Mouse (Mus musculus) liver, embryonic 11.5 days (tissue): ENCODE results near the gene Rnf182. TPM values are rescaled to one million over a fixed set of nuclear protein-coding genes. Genes with fewer than 3 reads are reported as not detected.

Experiments used
- ATAC-seq: fragments of 200-750 bp; cut with Nextera tagmentation; replicated peaks from 2 replicates; pipeline ENCODE4 v1.8.0; 2017; ENCODE audit warnings: moderate number of reproducible peaks, mild to moderate bottlenecking, moderate TSS enrichment, moderate library complexity; ENCODE audit not compliant: low FRiP score
- DNase-seq: peaks from one replicate; pipeline ENCODE4 v3.0.0-alpha.2; 2017; ENCODE audit warnings: low spot score
- H3K27ac ChIP-seq: fragments of 300-500 bp; sonication (generic); 2 replicates; pipeline ENCODE4 v1.5.1; 2014; ENCODE audit warnings: mild to moderate bottlenecking, low read depth, low read length, control low read depth
- H3K27me3 ChIP-seq: fragments of 300-500 bp; sonication (generic); replicated peaks from 2 replicates; pipeline ENCODE4 v1.6.1; 2014; ENCODE audit warnings: low read length, mixed read lengths; ENCODE audit not compliant: control insufficient read depth, insufficient read depth
- H3K36me3 ChIP-seq: fragments of 300-500 bp; sonication (generic); 2 replicates; pipeline ENCODE4 v1.6.1; 2014; ENCODE audit warnings: mild to moderate bottlenecking, low read length, moderate library complexity, mixed read lengths; ENCODE audit not compliant: control insufficient read depth, insufficient read depth
- H3K4me1 ChIP-seq: fragments of 300-500 bp; sonication (generic); replicated peaks from 2 replicates; pipeline ENCODE4 v1.6.1; 2014; ENCODE audit warnings: low read length, mixed read lengths; ENCODE audit not compliant: control insufficient read depth, insufficient read depth
- H3K4me2 ChIP-seq: fragments of 300-500 bp; sonication (generic); 2 replicates; pipeline ENCODE4 v1.6.1; 2014; ENCODE audit warnings: mild to moderate bottlenecking, control low read depth, moderate library complexity
- H3K4me3 ChIP-seq: fragments of 300-500 bp; sonication (generic); 2 replicates; pipeline ENCODE4 v1.5.1; 2014; ENCODE audit warnings: low read depth, low read length, control low read depth
- H3K9ac ChIP-seq: fragments of 300-500 bp; sonication (generic); 2 replicates; pipeline ENCODE4 v1.6.1; 2014; ENCODE audit warnings: low read depth, low read length, control low read depth
- H3K9me3 ChIP-seq: fragments of 300-500 bp; sonication (generic); 2 replicates; pipeline ENCODE4 v1.6.1; 2016; ENCODE audit warnings: low read length, inconsistent platforms, mixed read lengths; ENCODE audit not compliant: control insufficient read depth
- WGBS: fragments of 180-500 bp; shearing (Covaris S2); extraction: QIAGEN DNeasy Blood & Tissue Kit; methylation state at CpG from one replicate; pipeline ENCODE4 v1.1.7; 2014; 5-methylcytosine and 5-hydroxymethylcytosine counted together
- polyA plus RNA-seq: library from polyadenylated mRNA; unstranded; fragments of >200 nt; fragmentation: Nextera tagmentation; extraction: Ambion mirVana; gene quantifications from 2 replicates; pipeline ENCODE4 v1.2.1, GENCODE M21; 2014

Gene Rnf182
- polyA plus RNA-seq, 1 experiment from 2014 or later = 1.3 TPM

DNA sequence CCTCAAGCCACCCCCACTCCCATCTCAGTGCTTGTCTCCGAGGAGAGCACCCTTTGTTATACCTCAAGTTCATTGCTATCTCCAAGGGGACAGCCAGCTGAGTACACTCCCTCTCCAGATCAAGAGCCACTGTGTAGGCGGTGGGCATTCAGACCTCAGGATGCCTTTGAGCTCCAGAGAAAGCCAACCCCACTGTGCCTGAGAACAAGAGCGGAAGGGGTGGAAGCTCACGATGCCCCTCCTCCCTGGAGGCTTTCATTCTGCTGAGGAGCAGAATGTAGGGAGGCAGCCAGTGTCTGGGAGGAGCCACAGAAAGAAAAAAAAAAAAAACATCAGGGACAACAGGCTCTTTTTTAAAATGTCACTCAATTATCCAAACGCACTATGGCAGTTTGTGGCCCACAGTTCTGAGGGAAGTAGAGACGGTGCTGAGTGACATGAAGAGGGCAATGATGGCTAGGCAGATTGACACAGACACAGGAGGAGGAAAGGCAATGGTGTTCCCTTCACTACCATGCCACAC lies 101.1 kb downstream of the Rnf182 start:
- Histone ChIP-seq H3K4me2 (no peak overlapping the region), H3K4me1 (peaks cover 4% of the 10 kb centered on the region; the same call in 1 of the 2 replicates), H3K27me3 (no peaks in the 10 kb centered on the region), H3K9me3 (no peaks in the 10 kb centered on the region), H3K36me3 (no peaks in the 10 kb centered on the region), H3K4me3 (no peak overlapping the region), H3K9ac (no peak overlapping the region), H3K27ac (no peak overlapping the region)
- no peak for ATAC-seq
- 61% methylated on average over 6 of the region's 6 CpGs for WGBS
- no peak for DNase-seq

DNA sequence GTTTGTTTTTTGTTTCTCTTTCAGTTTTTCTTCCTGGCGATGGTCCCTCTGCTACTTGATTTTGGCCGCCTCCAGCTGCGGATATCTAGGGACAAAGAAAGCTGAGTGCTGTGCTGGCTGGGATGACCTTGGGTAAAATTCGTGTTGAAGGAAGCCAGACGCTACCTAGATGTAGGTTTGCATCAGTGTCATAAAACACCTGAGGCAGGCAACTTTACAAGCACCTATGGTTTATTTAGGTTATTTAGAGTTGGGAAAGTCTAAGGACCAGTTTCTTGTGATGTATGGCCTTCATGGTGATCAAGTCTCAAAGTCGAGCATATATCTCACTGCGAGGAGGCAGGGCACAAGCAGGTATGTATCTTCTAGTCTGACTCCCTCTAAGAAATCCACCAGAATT lies 102.7 kb downstream of the Rnf182 start:
- WGBS = 88% methylated on average over 7 of the region's 7 CpGs
- Histone ChIP-seq H3K4me2 (no peak overlapping the region), H3K27me3 (no peaks in the 10 kb centered on the region), H3K4me1 (peaks cover 4% of the 10 kb centered on the region; the same call in 1 of the 2 replicates), H3K9ac (no peak overlapping the region), H3K36me3 (no peaks in the 10 kb centered on the region), H3K9me3 (no peaks in the 10 kb centered on the region), H3K27ac (no peak overlapping the region), H3K4me3 (no peak overlapping the region)
- ATAC-seq (no peak), DNase-seq (no peak)

DNA sequence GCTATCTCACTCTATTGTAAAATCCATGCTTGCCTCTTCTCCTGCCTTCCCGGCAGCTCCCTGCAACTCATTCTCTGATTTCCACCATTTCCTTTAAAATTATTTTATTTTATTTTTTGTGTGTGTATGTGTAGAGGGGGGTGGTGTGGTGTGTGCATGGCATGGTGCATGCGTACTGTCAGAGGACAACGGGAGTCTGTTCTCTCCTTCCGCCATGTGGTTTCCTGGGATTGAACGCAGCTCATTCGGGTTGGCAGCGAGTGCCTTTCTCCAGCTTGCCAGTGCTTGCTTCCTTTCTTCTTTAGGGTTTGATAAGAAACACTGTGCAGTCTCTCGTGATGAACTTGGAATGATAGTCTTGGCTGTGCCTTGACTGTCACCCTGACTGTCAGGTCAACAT lies 105.0 kb downstream of the Rnf182 start:
- ATAC-seq (no peak), DNase-seq (no peak)
- Histone ChIP-seq H3K36me3 (no peaks in the 10 kb centered on the region), H3K9me3 (no peaks in the 10 kb centered on the region), H3K4me3 (no peak overlapping the region), H3K9ac (no peak overlapping the region), H3K4me1 (peaks cover 4% of the 10 kb centered on the region; the same call in 1 of the 2 replicates), H3K27me3 (no peaks in the 10 kb centered on the region), H3K27ac (no peak overlapping the region), H3K4me2 (no peak overlapping the region; the same call in 1 of the 2 replicates)
- 69% methylated on average over 8 of the region's 8 CpGs for WGBS

Other genes starting within 250 kb of the Rnf182 start
- gene Nol7, start 217.3 kb upstream of the Rnf182 start, polyA plus RNA-seq = 221 and 223 TPM in 2 replicates
- 6.3 and 7.1 TPM in 2 replicates for gene Ranbp9, start 134.4 kb upstream of the Rnf182 start, polyA plus RNA-seq
- 12.0 and 12.7 TPM in 2 replicates for gene Mcur1, start 55.5 kb upstream of the Rnf182 start, polyA plus RNA-seq
- 1.3 and 1.8 TPM in 2 replicates for gene Cd83, start 169.1 kb downstream of the Rnf182 start, polyA plus RNA-seq